Mouse (Mus musculus) CD4-positive, CD25-positive, alpha-beta regulatory T cell (primary cell): ENCODE measurements around the gene Selenoi. TPM values are rescaled to one million over a fixed set of nuclear protein-coding genes. Genes with fewer than 3 reads are reported as not detected.

ENCODE experiments used
- polyA plus RNA-seq: library from polyadenylated mRNA; unstranded; fragments of 100-300 nt; shearing (Covaris generic); gene quantifications from one replicate; pipeline ENCODE4 v1.2.1, GENCODE M21; 2017

Selenoi gene
- 19.4 TPM for polyA plus RNA-seq

GRCm38 (mm10) chr5:30232271-30232971 is at the start of gene Selenoi:
Gene Selenoi (plus strand): TSS chr5:30232581.

GRCm38 (mm10) chr5:30205493-30205892 is 26.9 kb upstream of the Selenoi start, which contains the start of gene Adgrf3:
Gene Adgrf3 (minus strand): TSS chr5:30205722.

GRCm38 (mm10) chr5:30281291-30281732 is 48.9 kb downstream of the Selenoi start, which contains the start of gene Drc1:
Gene Drc1 (plus strand): TSS chr5:30281388.

Other genes starting within 250 kb of the Selenoi start
- 0.19 TPM for gene Il6, start 219.5 kb upstream of the Selenoi start, polyA plus RNA-seq
- 31.5 TPM for gene Tyms, start 159.0 kb upstream of the Selenoi start, polyA plus RNA-seq
- 0.11 TPM for gene Garem2, start 127.4 kb upstream of the Selenoi start, polyA plus RNA-seq
- gene 3110082J24Rik, start 126.5 kb upstream of the Selenoi start, polyA plus RNA-seq = not detected
- 105 TPM for gene Hadha, start 77.4 kb upstream of the Selenoi start, polyA plus RNA-seq
- 189 TPM for gene Hadhb, start 77.3 kb upstream of the Selenoi start, polyA plus RNA-seq
- not detected for gene Adgrf3, start 26.9 kb upstream of the Selenoi start, polyA plus RNA-seq
- 8.9 TPM for gene Drc1, start 48.8 kb downstream of the Selenoi start, polyA plus RNA-seq
- not detected for gene Otof, start 229.4 kb downstream of the Selenoi start, polyA plus RNA-seq
- gene 1700001C02Rik, start 233.5 kb downstream of the Selenoi start, polyA plus RNA-seq = not detected